Comparison of ENCODE assay signal across 15 mouse cellular contexts in genomic region chr9:72741206-72741605, GRCm38 (mm10).
"Had no signal": no experiment of that assay in that cellular context is flagged by ENCODE, and none has a peak within 500 bp of the region (broad histone marks: within the 10 kb centered on the region; RNA-seq: fewer than 3 reads in every experiment).

No protein-coding gene starts in this region.

- ATAC-seq: intestine, embryonic 16.5 days; liver, embryonic 12.5 days; midbrain, embryonic 16.5 days had no signal

- H3K9me3 ChIP-seq: limb, embryonic 13.5 days; liver, embryonic 12.5 days; neural tube, embryonic 13.5 days had no signal

- H3K4me2 ChIP-seq: limb, embryonic 13.5 days; liver, embryonic 12.5 days; lung, embryonic 14.5 days; midbrain, embryonic 11.5 days; neural tube, embryonic 13.5 days had no signal

- DNase-seq: kidney, adult 8-10 months; kidney, postnatal 14 days; layer of hippocampus, adult 9-11 months; layer of hippocampus, postnatal 36 days; lung, embryonic 14.5 days; lung, postnatal 10 days; lung, postnatal 4 days; right cerebral cortex, postnatal 14 days; thymus, postnatal 4 days had no signal

- H3K27ac ChIP-seq: limb, embryonic 13.5 days; liver, embryonic 12.5 days; neural tube, embryonic 13.5 days had no signal

- H3K9ac ChIP-seq: limb, embryonic 13.5 days; liver, embryonic 12.5 days; lung, embryonic 14.5 days; neural tube, embryonic 13.5 days had no signal

- H3K4me3 ChIP-seq: limb, embryonic 13.5 days; liver, embryonic 12.5 days; neural tube, embryonic 13.5 days had no signal

- H3K4me1 ChIP-seq: limb, embryonic 13.5 days; liver, embryonic 12.5 days; neural tube, embryonic 13.5 days had no signal

- H3K27me3 ChIP-seq: limb, embryonic 13.5 days; liver, embryonic 12.5 days; neural tube, embryonic 13.5 days had no signal
